Mouse (Mus musculus) heart, postnatal 25 days (tissue): Measurements from ENCODE around the gene 2610528J11Rik. TPM values are rescaled to one million over a fixed set of nuclear protein-coding genes. Genes with fewer than 3 reads are reported as not detected.
A peak's percentile ranks its signal among the peaks of the same experiment; 100 is the strongest.
"Not testable (repeated sequence)": the region's sequence is repeated elsewhere in the genome, so short reads cannot be mapped to it uniquely, and the experiment has no call there.

Experiments
- DNase-seq: peaks from one replicate; pipeline ENCODE4 v3.0.0; 2022; ENCODE audit warnings: low spot score
- intact Hi-C: fragments of 180-260 bp; cut with DNase I; formaldehyde crosslinking; loops from one replicate; pipeline ENCODE4 v1.15.1; 2025
- total RNA-seq, 2 experiments: library from RNA; stranded (reverse); gene quantifications; 2 replicates each; pipeline ENCODE4 v1.2.3; 2021

The 2610528J11Rik gene
- total RNA-seq, result not detected

GRCm38 (mm10) chr4:118526408-118527334 lies at the start of gene 2610528J11Rik:
2610528J11Rik (plus strand) TSS chr4:118526999.
- DNase-seq, result no peak
- intact Hi-C loops, result no loop called here

- intact Hi-C loops, result loop anchor here (5.0 kb wide), 1 partner anchor 42 kb away; no protein-coding TSS in a partner anchor
- peak; percentile 83 for DNase-seq
Measured at GRCm38 (mm10) chr4:118489717-118490132, 37.1 kb upstream of the 2610528J11Rik start, which contains the start of gene Tie1. Tie1 (minus strand) TSS chr4:118490061.

GRCm38 (mm10) chr4:118490461-118490860 lies 36.3 kb upstream of the 2610528J11Rik start:
- intact Hi-C loops, result no loop called here
- no peak for DNase-seq

GRCm38 (mm10) chr4:118500171-118500724 lies 26.6 kb upstream of the 2610528J11Rik start:
- intact Hi-C loops, result no loop called here
- peak; percentile 57 for DNase-seq

GRCm38 (mm10) chr4:118500792-118501191 lies 26.0 kb upstream of the 2610528J11Rik start:
- no peak for DNase-seq
- intact Hi-C loops, result no loop called here

GRCm38 (mm10) chr4:118505551-118505950 lies 21.2 kb upstream of the 2610528J11Rik start:
- DNase-seq, result no peak
- intact Hi-C loops, result no loop called here

- intact Hi-C loops, DNase-seq: not testable (repeated sequence)
Measured at GRCm38 (mm10) chr4:118507171-118507570, 19.6 kb upstream of the 2610528J11Rik start.

- peak; percentile 40 for DNase-seq
- intact Hi-C loops, result no loop called here
Measured at GRCm38 (mm10) chr4:118509050-118509449, 17.7 kb upstream of the 2610528J11Rik start.

GRCm38 (mm10) chr4:118516699-118517496 lies 9.9 kb upstream of the 2610528J11Rik start:
- peak; percentile 24 for DNase-seq
- intact Hi-C loops, result loop anchor here (5.0 kb wide), 3 partner anchors 35 to 90 kb away; partner anchors contain the start of gene Elovl1

GRCm38 (mm10) chr4:118517497-118518146 lies 9.2 kb upstream of the 2610528J11Rik start:
- DNase-seq, result no peak
- intact Hi-C loops, result loop anchor here (2.0 to 5.0 kb wide), 4 partner anchors 35 to 90 kb away; partner anchors contain the start of gene Elovl1

- intact Hi-C loops, result loop anchor here (2.0 to 5.0 kb wide), 4 partner anchors 36 to 91 kb away; partner anchors contain the start of gene Elovl1
- no peak for DNase-seq
Measured at GRCm38 (mm10) chr4:118518208-118518607, 8.6 kb upstream of the 2610528J11Rik start.

GRCm38 (mm10) chr4:118522248-118522647 lies 4.6 kb upstream of the 2610528J11Rik start:
- intact Hi-C loops, result no loop called here

GRCm38 (mm10) chr4:118523976-118524375 lies 2.8 kb upstream of the 2610528J11Rik start:
- no peak for DNase-seq
- intact Hi-C loops, result no loop called here

More at GRCm38 (mm10) chr4:118522248-118522647, 4.6 kb upstream of the 2610528J11Rik start:
- no peak for DNase-seq

- intact Hi-C loops, result no loop called here
- DNase-seq, result no peak
Measured at GRCm38 (mm10) chr4:118525779-118526178, 1.0 kb upstream of the 2610528J11Rik start.

- intact Hi-C loops, result no loop called here
- DNase-seq, result no peak
Measured at GRCm38 (mm10) chr4:118527335-118527681, 509 bp downstream of the 2610528J11Rik start.

- intact Hi-C loops, result no loop called here
- no peak for DNase-seq
Measured at GRCm38 (mm10) chr4:118527720-118528119, 921 bp downstream of the 2610528J11Rik start.

- intact Hi-C loops, result no loop called here
- no peak for DNase-seq
Measured at GRCm38 (mm10) chr4:118532663-118533062, 5.9 kb downstream of the 2610528J11Rik start.

- intact Hi-C loops, result no loop called here
- DNase-seq, result no peak
Measured at GRCm38 (mm10) chr4:118533156-118533555, 6.4 kb downstream of the 2610528J11Rik start.

GRCm38 (mm10) chr4:118533605-118534004 lies 6.8 kb downstream of the 2610528J11Rik start:
- intact Hi-C loops, result no loop called here
- no peak for DNase-seq
